Mouse (Mus musculus) kidney, postnatal 0 days (tissue): Measurements from ENCODE around the gene Iqch. TPM values are rescaled to one million over a fixed set of nuclear protein-coding genes. Genes with fewer than 3 reads are reported as not detected.

Source experiments
- ATAC-seq: fragments of 200-750 bp; cut with Nextera tagmentation; replicated peaks from 2 replicates; pipeline ENCODE4 v1.8.0; 2017; ENCODE audit warnings: low read depth, moderate number of reproducible peaks, moderate TSS enrichment, moderate library complexity; ENCODE audit not compliant: low FRiP score
- DNase-seq: peaks from one replicate; pipeline ENCODE4 v3.0.0-alpha.2; 2016; ENCODE audit warnings: low spot score
- H3K27ac ChIP-seq: fragments of 300-500 bp; sonication (generic); 2 replicates; pipeline ENCODE4 v1.5.1; 2014; ENCODE audit warnings: mild to moderate bottlenecking
- H3K27me3 ChIP-seq: fragments of 300-500 bp; sonication (generic); 2 replicates; pipeline ENCODE4 v1.6.1; 2014; ENCODE audit warnings: low read length, mixed read lengths; ENCODE audit not compliant: insufficient read depth
- H3K36me3 ChIP-seq: fragments of 300-500 bp; sonication (generic); 2 replicates; pipeline ENCODE4 v1.6.1; 2014; ENCODE audit warnings: low read length, mixed read lengths; ENCODE audit not compliant: insufficient read depth
- H3K4me1 ChIP-seq: fragments of 300-500 bp; sonication (generic); replicated peaks from 2 replicates; pipeline ENCODE4 v1.6.1; 2014; ENCODE audit warnings: antibody characterized with exemption, low read length, mixed read lengths; ENCODE audit not compliant: insufficient read depth
- H3K4me2 ChIP-seq: fragments of 300-500 bp; sonication (generic); 2 replicates; pipeline ENCODE4 v1.6.1; 2014; ENCODE audit warnings: mild to moderate bottlenecking, low read length, moderate library complexity, mixed read lengths
- H3K4me3 ChIP-seq: fragments of 300-500 bp; sonication (generic); replicated peaks from 2 replicates; pipeline ENCODE4 v1.5.1; 2014; ENCODE audit warnings: low read depth, low read length
- H3K9ac ChIP-seq: fragments of 300-500 bp; sonication (generic); 2 replicates; pipeline ENCODE4 v1.6.1; 2014; ENCODE audit warnings: low read depth, low read length
- H3K9me3 ChIP-seq: fragments of 300-500 bp; sonication (generic); replicated peaks from 2 replicates; pipeline ENCODE4 v1.6.1; 2016; ENCODE audit warnings: low read length, inconsistent platforms, mixed read lengths
- CTCF ChIP-seq: IDR thresholded peaks from 2 replicates; pipeline ENCODE4 v1.5.1; 2016; ENCODE audit warnings: antibody characterized with exemption, low read depth, mild to moderate bottlenecking, moderate library complexity
- WGBS: fragments of 180-500 bp; shearing (Covaris S2); extraction: QIAGEN DNeasy Blood & Tissue Kit; methylation state at CpG from one replicate; pipeline ENCODE4 v1.1.7; 2014; 5-methylcytosine and 5-hydroxymethylcytosine counted together
- polyA plus RNA-seq: library from polyadenylated mRNA; unstranded; fragments of >200 nt; fragmentation: Nextera tagmentation; extraction: Ambion mirVana; gene quantifications from 2 replicates; pipeline ENCODE4 v1.2.1, GENCODE M21; 2015

Iqch gene
- polyA plus RNA-seq, 1 experiment from 2014 or later, result 0.11 TPM

- Histone ChIP-seq H3K4me3 (no peak overlapping the region), H3K9ac (no peak overlapping the region), H3K4me1 (no peaks in the 10 kb centered on the region), H3K27ac (no peak overlapping the region), H3K9me3 (no peaks in the 10 kb centered on the region), H3K4me2 (no peak overlapping the region), H3K36me3 (no peaks in the 10 kb centered on the region), H3K27me3 (no peaks in the 10 kb centered on the region)
- ATAC-seq (no peak), DNase-seq (no peak)
- WGBS, result 81% methylated on average over 14 of the region's 14 CpGs
- no peak for TF ChIP-seq CTCF
Measured at GRCm38 (mm10) chr9:63523251-63523936, 78.9 kb downstream of the Iqch start.

DNA sequence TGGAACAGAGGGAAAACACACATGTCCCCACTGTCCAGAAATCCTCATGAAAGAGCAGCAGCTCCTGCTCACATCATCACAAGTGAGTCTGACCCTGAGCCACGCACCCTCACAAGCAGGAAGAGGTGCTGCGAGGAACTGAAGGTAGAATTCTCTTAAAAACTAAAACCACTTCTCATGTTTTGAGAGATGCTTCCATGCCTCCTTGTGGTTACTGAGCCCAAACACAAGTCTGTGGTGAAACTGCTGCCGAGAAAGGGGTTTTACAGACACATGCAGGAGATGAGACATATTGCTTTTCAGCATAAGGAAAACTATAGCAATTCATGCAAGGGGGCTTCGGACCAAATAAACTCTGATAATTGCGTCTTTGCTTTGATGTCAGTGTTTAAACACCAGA is 89.4 kb downstream of the Iqch start:
- Histone ChIP-seq H3K27me3 (no peaks in the 10 kb centered on the region), H3K4me1 (no peaks in the 10 kb centered on the region), H3K9ac (no peak overlapping the region), H3K4me2 (no peak overlapping the region), H3K27ac (no peak overlapping the region), H3K36me3 (no peaks in the 10 kb centered on the region), H3K9me3 (no peaks in the 10 kb centered on the region), H3K4me3 (no peak overlapping the region)
- DNase-seq, result no peak
- peak; percentile 35; the same call in 1 of the 2 replicates for TF ChIP-seq CTCF
- WGBS, result 51% methylated on average over 5 of the region's 5 CpGs
- no peak for ATAC-seq

- H3K9ac ChIP-seq, result no peak overlapping the region
- H3K9me3 ChIP-seq, result no peaks in the 10 kb centered on the region
- 68% methylated on average over 4 of the region's 4 CpGs for WGBS
- TF ChIP-seq CTCF, result 0 out of 2 replicates have a peak, but pooled peaks have one; percentile 23
- H3K27ac ChIP-seq, result no peak overlapping the region
- no peaks in the 10 kb centered on the region for H3K36me3 ChIP-seq
- H3K4me2 ChIP-seq, result no peak overlapping the region
- ATAC-seq, result no peak
- no peak for DNase-seq
- no peaks in the 10 kb centered on the region for H3K4me1 ChIP-seq
- H3K27me3 ChIP-seq, result no peaks in the 10 kb centered on the region
- H3K4me3 ChIP-seq, result no peak overlapping the region
Measured at GRCm38 (mm10) chr9:63511034-63511433, 91.3 kb downstream of the Iqch start.

- 73% methylated on average over 8 of the region's 8 CpGs for WGBS
- DNase-seq, result no peak
- ATAC-seq, result no peak
- H3K4me1 ChIP-seq, result no peaks in the 10 kb centered on the region
- H3K9ac ChIP-seq, result no peak overlapping the region
- no peaks in the 10 kb centered on the region for H3K9me3 ChIP-seq
- no peak overlapping the region for H3K4me2 ChIP-seq
- H3K36me3 ChIP-seq, result no peaks in the 10 kb centered on the region
- no peak overlapping the region for H3K4me3 ChIP-seq
- H3K27me3 ChIP-seq, result no peaks in the 10 kb centered on the region
- H3K27ac ChIP-seq, result no peak overlapping the region
- no peak for TF ChIP-seq CTCF
Measured at GRCm38 (mm10) chr9:63507110-63507509, 95.2 kb downstream of the Iqch start.

DNA sequence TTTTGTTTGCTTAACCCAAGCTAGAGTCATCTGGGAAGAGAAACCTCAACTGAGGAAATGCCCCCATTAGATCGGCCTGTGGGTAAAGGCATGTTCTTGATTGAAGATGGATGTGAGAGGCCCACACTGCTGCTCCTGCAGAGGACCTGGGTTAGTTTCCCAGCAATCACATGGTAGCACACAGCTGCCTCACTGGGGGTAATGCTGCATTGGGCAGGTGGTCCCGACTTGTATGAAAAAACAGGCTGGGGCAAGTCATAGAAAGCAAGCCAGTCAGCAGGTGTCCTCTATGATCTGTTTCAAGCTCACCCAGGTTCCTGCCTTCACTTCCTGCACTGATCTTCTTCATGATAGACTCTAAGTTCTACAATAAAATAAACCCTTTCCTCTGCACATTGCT is 98.4 kb downstream of the Iqch start:
- H3K4me2 ChIP-seq, result no peak overlapping the region
- ATAC-seq, result no peak
- no peak for TF ChIP-seq CTCF
- H3K27me3 ChIP-seq, result no peaks in the 10 kb centered on the region
- DNase-seq, result no peak
- H3K36me3 ChIP-seq, result no peaks in the 10 kb centered on the region
- H3K9ac ChIP-seq, result no peak overlapping the region
- H3K9me3 ChIP-seq, result no peaks in the 10 kb centered on the region
- no peaks in the 10 kb centered on the region for H3K4me1 ChIP-seq
- H3K4me3 ChIP-seq, result no peak overlapping the region
- no peak overlapping the region for H3K27ac ChIP-seq
- WGBS, result 70% methylated on average over 2 of the region's 2 CpGs

- TF ChIP-seq CTCF, result no peak
- 91% methylated on average over 1 of the region's 1 CpGs for WGBS
Measured at GRCm38 (mm10) chr9:63501516-63501915, 100.8 kb downstream of the Iqch start.

GRCm38 (mm10) chr9:63499912-63500311 is 102.4 kb downstream of the Iqch start:
- 81% methylated on average over 8 of the region's 8 CpGs for WGBS
- Histone ChIP-seq H3K36me3 (no peaks in the 10 kb centered on the region), H3K9ac (no peak overlapping the region), H3K4me3 (no peak overlapping the region), H3K4me2 (no peak overlapping the region), H3K27ac (no peak overlapping the region), H3K27me3 (no peaks in the 10 kb centered on the region), H3K4me1 (no peaks in the 10 kb centered on the region), H3K9me3 (no peaks in the 10 kb centered on the region)
- no peak for ATAC-seq
- TF ChIP-seq CTCF, result no peak
- DNase-seq, result no peak

More at GRCm38 (mm10) chr9:63501516-63501915, 100.8 kb downstream of the Iqch start:
- Histone ChIP-seq H3K9me3 (no peaks in the 10 kb centered on the region), H3K27ac (no peak overlapping the region), H3K36me3 (no peaks in the 10 kb centered on the region), H3K4me1 (no peaks in the 10 kb centered on the region), H3K4me2 (no peak overlapping the region), H3K27me3 (no peaks in the 10 kb centered on the region), H3K9ac (no peak overlapping the region), H3K4me3 (no peak overlapping the region)
- no peak for DNase-seq
- no peak for ATAC-seq
